In genomic region chr10:93471415-93471814, GRCm38 (mm10) we compare ENCODE assay signal across 8 mouse cellular contexts. TPM values are rescaled to one million over a fixed set of nuclear protein-coding genes. Genes with fewer than 3 reads are reported as not detected.
DNase-seq lines count a peak whose midpoint lies in the region; ATAC-seq and TF ChIP-seq lines count a peak whose summit lies in the region.

No protein-coding gene starts in this region.

- no peaks in the 10 kb centered on the region for H3K4me1 ChIP-seq in embryonic facial prominence, embryonic 12.5 days
- no peaks in the 10 kb centered on the region for H3K4me1 ChIP-seq in heart, embryonic 10.5 days
- H3K4me1 ChIP-seq in thymus, adult 2 months (replicated peaks; ENCODE audit: control insufficient read depth, insufficient read depth, low read length), result no peaks in the 10 kb centered on the region

- no peak overlapping the region for H3K9ac ChIP-seq in embryonic facial prominence, embryonic 12.5 days

- no peak overlapping the region for H3K4me2 ChIP-seq in embryonic facial prominence, embryonic 12.5 days (replicated peaks)

- 57% methylated on average over 11 of the region's 11 CpGs for WGBS in embryonic facial prominence, embryonic 12.5 days
- 66% methylated on average over 11 of the region's 11 CpGs for WGBS in heart, embryonic 10.5 days
- 46% methylated on average over 11 of the region's 11 CpGs for WGBS in thymus, adult 2 months

- peak; percentile 35; the same call in 1 of the 2 replicates for ATAC-seq in embryonic facial prominence, embryonic 12.5 days (ENCODE audit: insufficient number of reproducible peaks, insufficient read depth, low FRiP score, low TSS enrichment)

- no peak overlapping the region for H3K27ac ChIP-seq in embryonic facial prominence, embryonic 12.5 days
- no peak overlapping the region for H3K27ac ChIP-seq in heart, embryonic 10.5 days
- no peak overlapping the region for H3K27ac ChIP-seq in thymus, adult 2 months (ENCODE audit: control insufficient read depth, insufficient read depth, low read length)

- H3K9me3 ChIP-seq in embryonic facial prominence, embryonic 12.5 days, result no peaks in the 10 kb centered on the region; the same call in 1 of the 2 replicates
- no peaks in the 10 kb centered on the region for H3K9me3 ChIP-seq in heart, embryonic 10.5 days

- no peak overlapping the region for H3K4me3 ChIP-seq in embryonic facial prominence, embryonic 12.5 days
- no peak overlapping the region for H3K4me3 ChIP-seq in heart, embryonic 10.5 days
- H3K4me3 ChIP-seq in thymus, adult 2 months (ENCODE audit: control insufficient read depth, insufficient read depth, low read length), result no peak overlapping the region

- DNase-seq in CD4-positive, CD25-positive, alpha-beta regulatory T cell, adult 2 months (ENCODE audit: low read depth, low spot score), result peak; percentile 91
- DNase-seq in adrenal gland, postnatal 36 days, result peak; percentile 89 to 91
- peak; percentile 89 for DNase-seq in heart, embryonic 10.5 days (ENCODE audit: low spot score)
- peak; percentile 93 to 94 for DNase-seq in kidney, postnatal 4 days
- DNase-seq in lung, adult 18-20 months, result peak; percentile 82 to 87
- peak; percentile 69 for DNase-seq in ovary, postnatal 10 days (ENCODE audit: low spot score)
- peak; percentile 91 for DNase-seq in thymus, adult 2 months

- H3K27me3 ChIP-seq in embryonic facial prominence, embryonic 12.5 days, result no peaks in the 10 kb centered on the region
- no peaks in the 10 kb centered on the region for H3K27me3 ChIP-seq in heart, embryonic 10.5 days (ENCODE audit: insufficient read depth, poor library complexity, severe bottlenecking)
- no peaks in the 10 kb centered on the region for H3K27me3 ChIP-seq in thymus, adult 2 months (ENCODE audit: control insufficient read depth, insufficient read depth, low read length)

- TF ChIP-seq CTCF in thymus, adult 2 months (IDR thresholded peaks at IDR 0.05; ENCODE audit: borderline replicate concordance, control insufficient read depth, extremely low read depth, insufficient read depth, low read length, poor library complexity), result peak; percentile 85; the same call in 1 of the 2 replicates

- no peak for TF ChIP-seq POLR2A in thymus, adult 2 months (IDR thresholded peaks at IDR 0.05; ENCODE audit: control insufficient read depth, extremely low read depth, insufficient read depth, low read length, poor library complexity)

- peaks cover 76% of the 10 kb centered on the region for H3K36me3 ChIP-seq in embryonic facial prominence, embryonic 12.5 days
- H3K36me3 ChIP-seq in heart, embryonic 10.5 days, result peaks cover 97% of the 10 kb centered on the region
- H3K36me3 ChIP-seq in thymus, adult 2 months (ENCODE audit: control insufficient read depth, insufficient read depth, low read length), result peaks cover 65% of the 10 kb centered on the region

RNA-seq across cellular contexts. Expression of gene Hal, which starts 17.2 kb away (rescaled TPM):
- total RNA-seq in adrenal gland, postnatal 36 days (2021), result under 1 TPM; 0.23 to 0.63 TPM
- not detected in 2 replicates for polyA plus RNA-seq in embryonic facial prominence, embryonic 12.5 days (2016; fragmentation: Nextera tagmentation; extraction: Ambion mirVana)
- polyA plus RNA-seq in heart, embryonic 10.5 days (2016; fragmentation: Nextera tagmentation; extraction: Ambion mirVana), result 0.05 and 0.33 TPM in 2 replicates
- 3.7 TPM in 2 replicates for polyA plus RNA-seq in thymus, adult 2 months (2012; rRNA removed)

RNA-seq across cellular contexts. Expression of gene Lta4h, which starts 18.2 kb away (rescaled TPM):
- total RNA-seq in adrenal gland, postnatal 36 days (2021), result 10 to 100 TPM; 59.8 to 61.4 TPM
- 223 and 224 TPM in 2 replicates for polyA plus RNA-seq in embryonic facial prominence, embryonic 12.5 days (2016; fragmentation: Nextera tagmentation; extraction: Ambion mirVana)
- 236 and 246 TPM in 2 replicates for polyA plus RNA-seq in heart, embryonic 10.5 days (2016; fragmentation: Nextera tagmentation; extraction: Ambion mirVana)
- polyA plus RNA-seq in thymus, adult 2 months (2012; rRNA removed), result 153 and 269 TPM in 2 replicates
